Mouse (Mus musculus) kidney, embryonic 16.5 days (tissue): ENCODE results near the gene Cox18. TPM values are rescaled to one million over a fixed set of nuclear protein-coding genes. Genes with fewer than 3 reads are reported as not detected.

Experiments
- ATAC-seq: fragments of 200-750 bp; cut with Nextera tagmentation; 2 replicates; pipeline ENCODE4 v1.8.0; 2017; ENCODE audit warnings: moderate TSS enrichment; ENCODE audit not compliant: low FRiP score, low TSS enrichment
- H3K27ac ChIP-seq: fragments of 300-500 bp; sonication (generic); 2 replicates; pipeline ENCODE4 v1.5.1; 2014; ENCODE audit warnings: low read length
- H3K27me3 ChIP-seq: fragments of 300-500 bp; sonication (generic); 2 replicates; pipeline ENCODE4 v1.6.1; 2014; ENCODE audit warnings: low read length, control low read depth, mixed read lengths; ENCODE audit not compliant: insufficient read depth
- H3K36me3 ChIP-seq: fragments of 300-500 bp; sonication (generic); 2 replicates; pipeline ENCODE4 v1.6.1; 2014; ENCODE audit warnings: low read length, control low read depth, mixed read lengths; ENCODE audit not compliant: insufficient read depth
- H3K4me1 ChIP-seq: fragments of 300-500 bp; sonication (generic); 2 replicates; pipeline ENCODE4 v1.6.1; 2014; ENCODE audit warnings: low read length, control low read depth, mixed read lengths; ENCODE audit not compliant: insufficient read depth
- H3K4me2 ChIP-seq: fragments of 300-500 bp; sonication (generic); replicated peaks from 2 replicates; pipeline ENCODE4 v1.6.1; 2014; ENCODE audit warnings: low read depth, low read length
- H3K4me3 ChIP-seq: fragments of 300-500 bp; sonication (generic); 2 replicates; pipeline ENCODE4 v1.5.1; 2014; ENCODE audit warnings: mild to moderate bottlenecking, low read length
- H3K9ac ChIP-seq: fragments of 300-500 bp; sonication (generic); replicated peaks from 2 replicates; pipeline ENCODE4 v1.6.1; 2014; ENCODE audit warnings: low read length
- H3K9me3 ChIP-seq: fragments of 300-500 bp; sonication (generic); 2 replicates; pipeline ENCODE4 v1.6.1; 2016; ENCODE audit warnings: low read length, control low read depth
- WGBS: fragments of 180-500 bp; shearing (Covaris S2); extraction: QIAGEN DNeasy Blood & Tissue Kit; methylation state at CpG from one replicate; pipeline ENCODE4 v1.1.7; 2014; 5-methylcytosine and 5-hydroxymethylcytosine counted together
- polyA plus RNA-seq: library from polyadenylated mRNA; unstranded; fragments of >200 nt; fragmentation: Nextera tagmentation; extraction: Ambion mirVana; gene quantifications from 2 replicates; pipeline ENCODE4 v1.2.1, GENCODE M21; 2015

The Cox18 gene
- polyA plus RNA-seq, 1 experiment from 2014 or later: 29.8 TPM

GRCm38 (mm10) chr5:90182782-90183181, 41.0 kb downstream of the Cox18 start:
- no peak for ATAC-seq
- Histone ChIP-seq H3K36me3 (no peaks in the 10 kb centered on the region), H3K4me1 (no peaks in the 10 kb centered on the region), H3K27me3 (no peaks in the 10 kb centered on the region), H3K4me3 (no peak overlapping the region), H3K9me3 (no peaks in the 10 kb centered on the region; the same call in 1 of the 2 replicates), H3K9ac (no peak overlapping the region), H3K4me2 (no peak overlapping the region), H3K27ac (no peak overlapping the region)
- 60% methylated on average over 5 of the region's 5 CpGs for WGBS

GRCm38 (mm10) chr5:90179094-90179493, 44.7 kb downstream of the Cox18 start:
- Histone ChIP-seq H3K9ac (no peak overlapping the region), H3K27ac (no peak overlapping the region), H3K27me3 (no peaks in the 10 kb centered on the region), H3K4me1 (no peaks in the 10 kb centered on the region), H3K9me3 (no peaks in the 10 kb centered on the region), H3K4me2 (no peak overlapping the region), H3K36me3 (no peaks in the 10 kb centered on the region), H3K4me3 (no peak overlapping the region)
- peak; percentile 84 for ATAC-seq
- 64% methylated on average over 5 of the region's 5 CpGs for WGBS

GRCm38 (mm10) chr5:90178116-90178515, 45.7 kb downstream of the Cox18 start:
- no peak for ATAC-seq

More at GRCm38 (mm10) chr5:90178116-90178515, 45.7 kb downstream of the Cox18 start:
- Histone ChIP-seq H3K27me3 (no peaks in the 10 kb centered on the region), H3K9me3 (no peaks in the 10 kb centered on the region), H3K4me2 (no peak overlapping the region), H3K4me3 (no peak overlapping the region), H3K36me3 (no peaks in the 10 kb centered on the region), H3K4me1 (no peaks in the 10 kb centered on the region), H3K27ac (no peak overlapping the region), H3K9ac (no peak overlapping the region)
- WGBS: 97% methylated on average over 1 of the region's 1 CpGs

Other genes with a start within 250 kb of the Cox18 start
- gene Ankrd17, start 142.6 kb upstream of the Cox18 start, polyA plus RNA-seq: 21.1 and 23.0 TPM in 2 replicates
- 6.5 and 7.0 TPM in 2 replicates for gene Gm9958, start 143.2 kb upstream of the Cox18 start, polyA plus RNA-seq
- 15.6 and 20.6 TPM in 2 replicates for gene Alb, start 236.9 kb upstream of the Cox18 start, polyA plus RNA-seq